Mouse (Mus musculus) frontal cortex, postnatal 10 days (tissue): ENCODE results near the gene Flt4.

Experiments used
- DNase-seq, 2 experiments: peaks; one replicate each; pipeline ENCODE4 v3.0.0; 2022; ENCODE audit warnings: low spot score in 2 of 2, mixed read lengths in 1 of 2

The Flt4 gene

GRCm38 (mm10) chr11:49645677-49646076 lies 36.6 kb downstream of the Flt4 start:
- no peak for DNase-seq

- DNase-seq, result no peak
Observed at GRCm38 (mm10) chr11:49650113-49650993, 41.3 kb downstream of the Flt4 start.

- no peak for DNase-seq
Observed at GRCm38 (mm10) chr11:49650994-49651761, 42.1 kb downstream of the Flt4 start.

- no peak for DNase-seq
Observed at GRCm38 (mm10) chr11:49651762-49652322, 42.8 kb downstream of the Flt4 start.

GRCm38 (mm10) chr11:49652401-49653078 lies 43.5 kb downstream of the Flt4 start:
- peak; percentile 71 to 82 for DNase-seq

- DNase-seq, result no peak
Observed at GRCm38 (mm10) chr11:49653079-49653408, 44.0 kb downstream of the Flt4 start.

GRCm38 (mm10) chr11:49654651-49655050 lies 45.6 kb downstream of the Flt4 start:
- DNase-seq, result no peak

- DNase-seq, result no peak
Observed at GRCm38 (mm10) chr11:49655501-49655900, 46.4 kb downstream of the Flt4 start.

- DNase-seq, result no peak
Observed at GRCm38 (mm10) chr11:49658065-49658464, 49.0 kb downstream of the Flt4 start.

- no peak for DNase-seq
Observed at GRCm38 (mm10) chr11:49658791-49659469, 49.9 kb downstream of the Flt4 start.

GRCm38 (mm10) chr11:49659470-49659799 lies 50.4 kb downstream of the Flt4 start:
- DNase-seq, result no peak

GRCm38 (mm10) chr11:49662292-49662780 lies 53.3 kb downstream of the Flt4 start:
- DNase-seq, result no peak

GRCm38 (mm10) chr11:49663310-49663709 lies 54.2 kb downstream of the Flt4 start, which contains the start of gene Scgb3a1:
Gene Scgb3a1, plus strand, starts transcription at chr11:49663610.
- no peak for DNase-seq

GRCm38 (mm10) chr11:49664262-49665140 lies 55.4 kb downstream of the Flt4 start:
- no peak for DNase-seq

GRCm38 (mm10) chr11:49665462-49665861 lies 56.4 kb downstream of the Flt4 start:
- no peak for DNase-seq

- DNase-seq, result no peak
Observed at GRCm38 (mm10) chr11:49673433-49673832, 64.4 kb downstream of the Flt4 start.

GRCm38 (mm10) chr11:49684237-49684973 lies 75.3 kb downstream of the Flt4 start:
- DNase-seq, result no peak

GRCm38 (mm10) chr11:49695013-49695412 lies 86.0 kb downstream of the Flt4 start:
- DNase-seq, result no peak

GRCm38 (mm10) chr11:49695695-49696094 lies 86.6 kb downstream of the Flt4 start:
- DNase-seq, result no peak

- DNase-seq, result no peak
Observed at GRCm38 (mm10) chr11:49696472-49696871, 87.4 kb downstream of the Flt4 start.
